Mouse (Mus musculus) Patski (cell line): Measurements from ENCODE around the gene Eepd1. TPM values are rescaled to one million over a fixed set of nuclear protein-coding genes. Genes with fewer than 3 reads are reported as not detected.

Experiments
- ATAC-seq: fragments of 100-300 bp; one replicate; pipeline ENCODE4 v1.8.0; 2021
- CTCF ChIA-PET: fragments of 350-600 bp; sonication (Branson Sonifier 250); formaldehyde crosslinking; loops from one replicate; lab custom pipeline; 2022; ENCODE audit warnings: inconsistent platforms; lab: Charles Lee
- POLR2A ChIA-PET: fragments of 350-600 bp; sonication (Branson Sonifier 250); formaldehyde crosslinking; loops from one replicate; lab custom pipeline; 2022; ENCODE audit warnings: antibody characterized with exemption, inconsistent platforms; lab: Charles Lee
- DNase-seq: peaks from one replicate; pipeline ENCODE4 v3.0.0-alpha.2; 2011; ENCODE audit warnings: low read depth, low spot score
- H3K27me3 ChIP-seq: fragments of 371-371 bp; one replicate; pipeline ENCODE4 v1.5.1; 2021
- CTCF ChIP-seq: fragments of 100-300 bp; IDR thresholded peaks from one replicate; pipeline ENCODE4 v1.5.1; 2021
- in situ Hi-C: fragments of 300-500 bp; cut with MboI; formaldehyde crosslinking; loops from 3 replicates; pipeline ENCODE4 v1.11.1; 2018; ENCODE audit warnings: low pct_unique_long_range_greater_than_20kb, mixed read lengths
- polyA plus RNA-seq: library from polyadenylated mRNA; unstranded; gene quantifications from one replicate; pipeline ENCODE4 v1.2.3, GENCODE M21; 2021

Eepd1 gene
- polyA plus RNA-seq, 1 experiment from 2014 or later, result 1.8 TPM

- no peak for DNase-seq
- CTCF ChIA-PET, result interaction anchor here (1.5 kb wide), 1 partner anchor 20 kb away, joined by 3 read pairs; no protein-coding TSS in a partner anchor
- no peak for ATAC-seq
- no peak for TF ChIP-seq CTCF
- POLR2A ChIA-PET, result no interaction called here
- in situ Hi-C loops, result no loop called here
- H3K27me3 ChIP-seq, result no peaks in the 10 kb centered on the region
These were observed 18.7 kb downstream of the Eepd1 start for GRCm38 (mm10) chr9:25500031-25500430.

- POLR2A ChIA-PET, result no interaction called here
These were observed 27.5 kb downstream of the Eepd1 start for GRCm38 (mm10) chr9:25508825-25509224.

GRCm38 (mm10) chr9:25510572-25510971 lies 29.2 kb downstream of the Eepd1 start:
- ATAC-seq (no peak), DNase-seq (no peak)
- in situ Hi-C loops, result no loop called here
- no peaks in the 10 kb centered on the region for H3K27me3 ChIP-seq
- ChIA-PET CTCF (interaction anchor here (1.5 kb wide), 1 partner anchor 17 kb away, joined by 3 read pairs; no protein-coding TSS in a partner anchor), POLR2A (no interaction called here)
- no peak for TF ChIP-seq CTCF

More at GRCm38 (mm10) chr9:25508825-25509224, 27.5 kb downstream of the Eepd1 start:
- DNase-seq, result no peak
- CTCF ChIA-PET, result no interaction called here
- TF ChIP-seq CTCF, result no peak
- no peaks in the 10 kb centered on the region for H3K27me3 ChIP-seq
- in situ Hi-C loops, result no loop called here
- no peak for ATAC-seq

- no peak for TF ChIP-seq CTCF
- H3K27me3 ChIP-seq, result no peaks in the 10 kb centered on the region
- CTCF ChIA-PET, result interaction anchor here (1.7 kb wide), 1 partner anchor 23 kb away, joined by 4 read pairs; no protein-coding TSS in a partner anchor
- in situ Hi-C loops, result no loop called here
- POLR2A ChIA-PET, result no interaction called here
- ATAC-seq (no peak), DNase-seq (no peak)
These were observed 31.7 kb downstream of the Eepd1 start for GRCm38 (mm10) chr9:25513050-25513449.

GRCm38 (mm10) chr9:25513556-25513955 lies 32.2 kb downstream of the Eepd1 start:
- in situ Hi-C loops, result no loop called here
- DNase-seq (no peak), ATAC-seq (no peak)
- CTCF ChIA-PET, result no interaction called here
- no peak for TF ChIP-seq CTCF
- POLR2A ChIA-PET, result no interaction called here
- H3K27me3 ChIP-seq, result no peaks in the 10 kb centered on the region

GRCm38 (mm10) chr9:25516640-25517039 lies 35.3 kb downstream of the Eepd1 start:
- TF ChIP-seq CTCF, result no peak
- in situ Hi-C loops, result no loop called here
- ChIA-PET POLR2A (no interaction called here), CTCF (no interaction called here)
- ATAC-seq, result no peak
- no peaks in the 10 kb centered on the region for H3K27me3 ChIP-seq
- no peak for DNase-seq

- ChIA-PET POLR2A (no interaction called here), CTCF (no interaction called here)
- no peak for ATAC-seq
- TF ChIP-seq CTCF, result no peak
- DNase-seq, result no peak
- no peaks in the 10 kb centered on the region for H3K27me3 ChIP-seq
- in situ Hi-C loops, result no loop called here
These were observed 36.6 kb downstream of the Eepd1 start for GRCm38 (mm10) chr9:25517982-25518381.

- ChIA-PET POLR2A (no interaction called here), CTCF (no interaction called here)
- DNase-seq (no peak), ATAC-seq (peak; percentile 21)
- in situ Hi-C loops, result no loop called here
- no peak for TF ChIP-seq CTCF
- no peaks in the 10 kb centered on the region for H3K27me3 ChIP-seq
These were observed 37.8 kb downstream of the Eepd1 start for GRCm38 (mm10) chr9:25519193-25519592.

- ATAC-seq (no peak), DNase-seq (no peak)
- ChIA-PET POLR2A (no interaction called here), CTCF (interaction anchor here (0.8 to 1.4 kb wide), 2 partner anchors 16 to 20 kb away, joined by 3 read pairs; no protein-coding TSS in a partner anchor)
- H3K27me3 ChIP-seq, result no peaks in the 10 kb centered on the region
- no peak for TF ChIP-seq CTCF
- in situ Hi-C loops, result no loop called here
These were observed 39.5 kb downstream of the Eepd1 start for GRCm38 (mm10) chr9:25520826-25521225.

- DNase-seq (no peak), ATAC-seq (no peak)
- POLR2A ChIA-PET, result no interaction called here
- in situ Hi-C loops, result no loop called here
- CTCF ChIA-PET, result no interaction called here
- H3K27me3 ChIP-seq, result no peaks in the 10 kb centered on the region
- no peak for TF ChIP-seq CTCF
These were observed 40.5 kb downstream of the Eepd1 start for GRCm38 (mm10) chr9:25521825-25522224.

GRCm38 (mm10) chr9:25526516-25526915 lies 45.2 kb downstream of the Eepd1 start:
- no peaks in the 10 kb centered on the region for H3K27me3 ChIP-seq
- ChIA-PET POLR2A (no interaction called here), CTCF (no interaction called here)
- in situ Hi-C loops, result no loop called here
- no peak for DNase-seq
- no peak for TF ChIP-seq CTCF
- no peak for ATAC-seq

- in situ Hi-C loops, result no loop called here
- ChIA-PET CTCF (no interaction called here), POLR2A (no interaction called here)
- no peaks in the 10 kb centered on the region for H3K27me3 ChIP-seq
- ATAC-seq (no peak), DNase-seq (no peak)
- no peak for TF ChIP-seq CTCF
These were observed 45.6 kb downstream of the Eepd1 start for GRCm38 (mm10) chr9:25526927-25527337.
